Mouse (Mus musculus): ENCODE measurements at regions not wholly inside any gene's neighbourhood (a gene's known extent, or its start where the extent isn't known, plus 50 kb on each side); places are given as distances from the start of the nearest gene placed in this dataset.

DNA sequence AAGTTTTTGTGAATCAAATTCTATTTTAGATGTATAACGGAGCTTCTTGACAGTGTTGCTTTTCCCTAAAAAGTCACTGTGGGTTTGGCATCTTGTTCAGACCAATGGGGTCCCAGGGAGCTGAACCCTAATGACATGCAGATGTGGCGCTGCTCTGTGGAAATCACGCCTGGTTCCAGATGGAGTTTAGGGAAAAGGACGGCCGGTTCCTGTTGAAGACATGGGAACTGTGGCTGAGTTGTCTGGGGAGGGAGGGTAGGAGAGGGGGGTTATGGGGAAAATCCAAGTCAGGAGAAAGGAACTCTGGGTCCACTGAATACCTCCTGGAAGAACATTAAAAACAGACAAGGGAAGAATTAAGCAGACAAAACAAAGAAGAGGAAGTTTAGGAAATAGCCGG lies 175.4 kb upstream of the Pgrmc2 start:
- Histone ChIP-seq H3K27ac (no peak overlapping the region), H3K27me3 (ENCODE audit: control insufficient read depth, insufficient read depth, low read length) (no peaks in the 10 kb centered on the region), H3K4me1 (ENCODE audit: control insufficient read depth, insufficient read depth, low read length) (no peaks in the 10 kb centered on the region), H3K4me3 (no peak overlapping the region), H3K9ac (ENCODE audit: low read depth, low read length) (no peak overlapping the region), H3K36me3 (ENCODE audit: control insufficient read depth, insufficient read depth, low read length) (no peaks in the 10 kb centered on the region), H3K79me2 (replicated peaks; ENCODE audit: control insufficient read depth, insufficient read depth, low read length) (no peaks in the 10 kb centered on the region)
- 59% methylated on average over 6 of the region's 6 CpGs for WGBS
- intact Hi-C loops (cut with DNase I) = no loop called here
- no peak for DNase-seq
- TF ChIP-seq EP300 (IDR thresholded peaks at IDR 0.05; ENCODE audit: insufficient read depth, low read depth, low read length) (no peak), POLR2A (IDR thresholded peaks at IDR 0.05; ENCODE audit: insufficient read depth, low read depth, low read length) (no peak), CTCF (IDR thresholded peaks at IDR 0.05) (no peak)

DNA sequence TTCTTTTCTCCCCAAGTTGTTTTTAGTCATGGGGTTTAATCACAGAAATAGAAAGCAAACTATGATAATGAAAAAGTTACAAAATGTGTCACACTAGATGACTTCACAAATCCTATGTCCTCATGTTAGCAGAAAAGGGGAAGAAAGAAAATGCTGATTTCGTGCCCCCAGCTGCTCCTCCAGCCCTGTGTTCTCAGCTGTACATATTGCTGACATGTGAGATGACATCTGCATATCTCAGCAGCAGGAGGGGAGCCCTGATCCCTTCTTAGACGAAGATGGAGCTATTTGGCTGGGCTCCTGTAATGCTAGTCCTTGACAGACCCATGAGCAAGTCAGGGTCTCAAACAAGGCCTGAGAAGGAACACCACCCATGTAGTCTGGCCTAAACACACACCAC lies 162.1 kb upstream of the Pgrmc2 start:
- Histone ChIP-seq H3K4me1 (ENCODE audit: control insufficient read depth, insufficient read depth, low read length) (no peaks in the 10 kb centered on the region), H3K27ac (no peak overlapping the region), H3K9ac (ENCODE audit: low read depth, low read length) (no peak overlapping the region), H3K79me2 (replicated peaks; ENCODE audit: control insufficient read depth, insufficient read depth, low read length) (no peaks in the 10 kb centered on the region), H3K36me3 (ENCODE audit: control insufficient read depth, insufficient read depth, low read length) (no peaks in the 10 kb centered on the region), H3K4me3 (no peak overlapping the region), H3K27me3 (ENCODE audit: control insufficient read depth, insufficient read depth, low read length) (no peaks in the 10 kb centered on the region)
- TF ChIP-seq CTCF (IDR thresholded peaks at IDR 0.05) = no peak
- TF ChIP-seq EP300 (IDR thresholded peaks at IDR 0.05; ENCODE audit: insufficient read depth, low read depth, low read length) = no peak
- TF ChIP-seq POLR2A (IDR thresholded peaks at IDR 0.05; ENCODE audit: insufficient read depth, low read depth, low read length) = no peak
- no peak for DNase-seq
- intact Hi-C loops (cut with DNase I) = no loop called here
- 64% methylated on average over 2 of the region's 2 CpGs for WGBS

GRCm38 (mm10) chr3:41241856-41242552 lies 159.2 kb upstream of the Pgrmc2 start:
- H3K4me3 ChIP-seq = no peak overlapping the region
- no peak overlapping the region for H3K9ac ChIP-seq (ENCODE audit: low read depth, low read length)
- no peaks in the 10 kb centered on the region for H3K36me3 ChIP-seq (ENCODE audit: control insufficient read depth, insufficient read depth, low read length)
- TF ChIP-seq POLR2A (IDR thresholded peaks at IDR 0.05; ENCODE audit: insufficient read depth, low read depth, low read length) (no peak), CTCF (IDR thresholded peaks at IDR 0.05) (no peak), EP300 (IDR thresholded peaks at IDR 0.05; ENCODE audit: insufficient read depth, low read depth, low read length) (no peak)
- H3K27me3 ChIP-seq (ENCODE audit: control insufficient read depth, insufficient read depth, low read length) = no peaks in the 10 kb centered on the region
- H3K4me1 ChIP-seq (ENCODE audit: control insufficient read depth, insufficient read depth, low read length) = no peaks in the 10 kb centered on the region
- intact Hi-C loops (cut with DNase I) = no loop called here
- DNase-seq = no peak
- no peaks in the 10 kb centered on the region for H3K79me2 ChIP-seq (replicated peaks; ENCODE audit: control insufficient read depth, insufficient read depth, low read length)
- H3K27ac ChIP-seq = no peak overlapping the region
- 81% methylated on average over 8 of the region's 8 CpGs for WGBS

DNA sequence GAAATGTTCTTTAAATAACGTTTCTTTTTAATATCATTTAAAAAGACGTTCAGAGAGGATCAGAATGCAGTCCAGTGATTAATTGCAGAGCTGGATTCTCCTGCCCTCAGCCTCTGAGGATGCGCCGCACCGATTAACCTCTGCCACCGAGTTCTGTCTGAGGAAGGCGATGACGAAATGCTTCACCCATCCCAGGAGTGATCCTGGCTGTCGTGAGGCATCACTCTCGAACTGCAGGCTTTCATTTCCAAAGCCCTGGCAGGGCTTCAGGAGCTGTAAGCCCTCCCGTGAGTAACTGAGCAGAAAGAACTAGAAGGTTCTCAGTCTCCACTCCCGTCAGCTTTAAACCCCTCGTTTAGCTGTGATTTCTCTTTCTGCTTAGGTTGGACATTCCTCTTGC lies 157.0 kb upstream of the Pgrmc2 start:
- no peaks in the 10 kb centered on the region for H3K36me3 ChIP-seq (ENCODE audit: control insufficient read depth, insufficient read depth, low read length)

GRCm38 (mm10) chr3:41239246-41239645 lies 156.4 kb upstream of the Pgrmc2 start:
- Histone ChIP-seq H3K36me3 (ENCODE audit: control insufficient read depth, insufficient read depth, low read length) (no peaks in the 10 kb centered on the region), H3K79me2 (replicated peaks; ENCODE audit: control insufficient read depth, insufficient read depth, low read length) (no peaks in the 10 kb centered on the region), H3K4me1 (ENCODE audit: control insufficient read depth, insufficient read depth, low read length) (no peaks in the 10 kb centered on the region), H3K4me3 (no peak overlapping the region), H3K9ac (ENCODE audit: low read depth, low read length) (no peak overlapping the region), H3K27ac (no peak overlapping the region), H3K27me3 (ENCODE audit: control insufficient read depth, insufficient read depth, low read length) (no peaks in the 10 kb centered on the region)
- WGBS = 91% methylated on average over 6 of the region's 6 CpGs
- intact Hi-C loops (cut with DNase I) = no loop called here
- no peak for DNase-seq
- TF ChIP-seq EP300 (IDR thresholded peaks at IDR 0.05; ENCODE audit: insufficient read depth, low read depth, low read length) (no peak), POLR2A (IDR thresholded peaks at IDR 0.05; ENCODE audit: insufficient read depth, low read depth, low read length) (no peak), CTCF (IDR thresholded peaks at IDR 0.05) (no peak)

More for the DNA sequence above, 157.0 kb upstream of the Pgrmc2 start:
- Histone ChIP-seq H3K79me2 (replicated peaks; ENCODE audit: control insufficient read depth, insufficient read depth, low read length) (no peaks in the 10 kb centered on the region), H3K27me3 (ENCODE audit: control insufficient read depth, insufficient read depth, low read length) (no peaks in the 10 kb centered on the region), H3K4me3 (no peak overlapping the region), H3K27ac (no peak overlapping the region), H3K9ac (ENCODE audit: low read depth, low read length) (no peak overlapping the region), H3K4me1 (ENCODE audit: control insufficient read depth, insufficient read depth, low read length) (no peaks in the 10 kb centered on the region)
- 68% methylated on average over 13 of the region's 13 CpGs for WGBS
- DNase-seq = no peak
- TF ChIP-seq EP300 (IDR thresholded peaks at IDR 0.05; ENCODE audit: insufficient read depth, low read depth, low read length) = no peak
- TF ChIP-seq POLR2A (IDR thresholded peaks at IDR 0.05; ENCODE audit: insufficient read depth, low read depth, low read length) = no peak
- no peak for TF ChIP-seq CTCF (IDR thresholded peaks at IDR 0.05)
- intact Hi-C loops (cut with DNase I) = no loop called here

GRCm38 (mm10) chr3:41238046-41238445 lies 155.2 kb upstream of the Pgrmc2 start:
- TF ChIP-seq EP300 (IDR thresholded peaks at IDR 0.05; ENCODE audit: insufficient read depth, low read depth, low read length) = no peak
- no peak for TF ChIP-seq POLR2A (IDR thresholded peaks at IDR 0.05; ENCODE audit: insufficient read depth, low read depth, low read length)
- TF ChIP-seq CTCF (IDR thresholded peaks at IDR 0.05) = no peak
- WGBS = 91% methylated on average over 7 of the region's 7 CpGs
- no peak overlapping the region for H3K9ac ChIP-seq (ENCODE audit: low read depth, low read length)

More at GRCm38 (mm10) chr3:41238046-41238445, 155.2 kb upstream of the Pgrmc2 start:
- Histone ChIP-seq H3K4me3 (no peak overlapping the region), H3K27me3 (ENCODE audit: control insufficient read depth, insufficient read depth, low read length) (no peaks in the 10 kb centered on the region), H3K27ac (no peak overlapping the region), H3K4me1 (ENCODE audit: control insufficient read depth, insufficient read depth, low read length) (no peaks in the 10 kb centered on the region), H3K79me2 (replicated peaks; ENCODE audit: control insufficient read depth, insufficient read depth, low read length) (no peaks in the 10 kb centered on the region), H3K36me3 (ENCODE audit: control insufficient read depth, insufficient read depth, low read length) (no peaks in the 10 kb centered on the region)
- no peak for DNase-seq
- intact Hi-C loops (cut with DNase I) = no loop called here

Data from heart, adult 2 months (tissue).